Mouse (Mus musculus) bone marrow macrophage, adult 2 months (primary cell): Measurements from ENCODE around the gene Gm21974. TPM values are rescaled to one million over a fixed set of nuclear protein-coding genes. Genes with fewer than 3 reads are reported as not detected.
"Not testable (repeated sequence)": the region's sequence is repeated elsewhere in the genome, so short reads cannot be mapped to it uniquely, and the experiment has no call there.

Experiments
- H3K27ac ChIP-seq: 2 replicates; pipeline ENCODE4 v1.5.1; 2012; ENCODE audit warnings: low read depth, low read length; ENCODE audit not compliant: insufficient read depth
- H3K4me1 ChIP-seq: 2 replicates; pipeline ENCODE4 v1.6.1; 2012; ENCODE audit warnings: low read length; ENCODE audit not compliant: control insufficient read depth, insufficient read depth
- H3K4me3 ChIP-seq: 2 replicates; pipeline ENCODE4 v1.5.1; 2012; ENCODE audit warnings: mild to moderate bottlenecking, low read length, moderate library complexity; ENCODE audit not compliant: insufficient read depth
- CTCF ChIP-seq: IDR thresholded peaks from 2 replicates; pipeline ENCODE4 v1.5.1; 2012; ENCODE audit warnings: low read depth, mild to moderate bottlenecking, low read length, moderate library complexity
- POLR2A ChIP-seq: IDR thresholded peaks from 2 replicates; pipeline ENCODE4 v1.6.1; 2012; ENCODE audit warnings: mild to moderate bottlenecking, low read depth, low read length, borderline replicate concordance
- polyA plus RNA-seq: library from polyadenylated mRNA; stranded (reverse); fragments of >200 nt; gene quantifications from 2 replicates; pipeline ENCODE4 v1.2.4, GENCODE M21; 2012; ENCODE audit not compliant: missing spikeins, insufficient read depth, insufficient read length

Gene Gm21974
- polyA plus RNA-seq, 1 experiment = not detected

DNA sequence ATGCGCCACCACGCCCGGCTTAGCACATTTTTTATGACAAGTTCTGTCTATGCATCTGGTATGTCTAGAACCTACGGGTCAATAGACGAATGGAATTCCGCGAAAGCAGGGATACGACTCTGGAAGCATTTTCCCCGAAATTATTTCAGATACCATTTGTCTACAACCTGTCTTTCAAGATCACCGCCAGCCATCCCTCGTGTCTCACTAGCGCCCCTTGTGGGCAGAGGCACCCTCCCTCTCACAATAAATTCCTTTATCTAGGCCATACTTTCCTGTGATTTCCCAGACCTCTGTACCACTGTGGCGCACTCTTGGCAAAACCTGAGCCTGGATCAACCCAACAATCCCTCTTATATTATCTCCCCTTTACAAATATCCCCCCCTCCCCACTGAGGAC, 1.1 kb upstream of the Gm21974 start:
- Histone ChIP-seq H3K27ac (no peak overlapping the region), H3K4me3 (no peak overlapping the region), H3K4me1 (peaks cover 15% of the 10 kb centered on the region)
- TF ChIP-seq CTCF = peak; percentile 50
- TF ChIP-seq POLR2A = no peak

DNA sequence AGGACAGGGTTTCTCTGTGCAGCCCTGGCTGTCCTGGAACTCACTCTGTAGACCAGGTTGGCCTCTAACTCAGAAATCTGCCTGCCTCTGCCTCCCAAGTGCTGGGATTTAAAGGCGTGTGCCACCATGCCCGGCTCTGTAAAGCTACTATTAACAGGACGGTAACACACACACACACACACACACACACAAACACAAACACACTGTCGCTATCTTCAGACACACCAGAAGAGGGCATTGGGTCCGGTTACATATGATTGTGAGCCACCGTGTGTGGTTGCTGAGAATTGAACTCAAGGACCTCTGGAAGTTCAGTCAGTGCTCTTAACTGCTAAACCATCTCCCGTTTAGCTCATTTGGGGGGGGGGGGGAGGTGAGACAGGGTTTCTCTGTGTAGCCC, 637 bp upstream of the Gm21974 start:
- Histone ChIP-seq H3K4me3 (peak overlapping the region; percentile 43), H3K4me1 (peaks cover 15% of the 10 kb centered on the region)
- not testable (repeated sequence) for H3K27ac ChIP-seq

DNA sequence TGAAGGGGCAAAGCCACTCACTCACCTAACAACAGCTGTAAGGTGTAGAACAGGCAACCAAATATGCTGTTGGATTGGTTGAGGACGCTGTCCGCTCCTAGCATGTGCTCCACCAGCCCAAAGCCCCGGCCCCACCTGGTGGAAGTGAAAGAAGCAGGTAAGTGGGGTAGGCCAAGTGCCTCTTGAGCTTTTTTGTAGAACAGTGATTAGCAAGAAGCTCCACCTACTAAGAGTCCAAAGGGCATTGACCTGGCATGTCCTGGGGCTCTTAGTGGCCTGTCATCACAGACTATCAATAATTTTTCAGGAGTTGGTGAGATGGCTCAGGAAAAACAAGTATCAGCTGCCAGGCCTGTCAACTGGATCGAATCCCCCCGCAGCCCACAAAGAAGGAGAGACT, 774 bp downstream of the Gm21974 start:
- TF ChIP-seq POLR2A (no peak), CTCF (no peak)
- Histone ChIP-seq H3K4me3 (peak overlapping the region; percentile 96), H3K27ac (no peak overlapping the region), H3K4me1 (peaks cover 13% of the 10 kb centered on the region)

DNA sequence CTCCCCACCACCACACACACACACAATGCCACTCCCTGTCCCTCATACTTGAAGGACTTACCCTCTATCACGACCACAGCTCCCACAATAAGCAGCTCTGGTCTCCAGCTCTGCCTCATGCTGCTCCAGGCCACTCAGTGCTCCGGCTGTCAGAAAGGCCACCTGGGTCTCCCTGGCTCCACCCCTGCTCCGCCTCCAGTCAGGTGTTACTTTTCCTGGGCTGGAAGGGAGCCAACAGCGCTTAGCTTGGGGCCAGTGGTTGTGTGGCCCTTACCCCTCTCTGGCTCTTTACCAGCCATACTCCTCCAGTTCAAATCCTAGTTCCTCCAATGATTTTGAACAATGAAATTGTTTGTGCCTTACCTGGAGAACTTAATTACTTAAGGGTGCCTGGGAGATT, 4.5 kb downstream of the Gm21974 start, which contains the start of gene Prss53:
Prss53 (minus strand) TSS at position 173 of the 400 bp plus-strand sequence.
- no peak within 1 kb of the TSS for H3K4me3 ChIP-seq
- H3K27ac ChIP-seq = no peak within 1 kb of the TSS
- peaks cover 6% of the 10 kb centered on the region for H3K4me1 ChIP-seq
- TF ChIP-seq POLR2A = no peak
- TF ChIP-seq CTCF = no peak

DNA sequence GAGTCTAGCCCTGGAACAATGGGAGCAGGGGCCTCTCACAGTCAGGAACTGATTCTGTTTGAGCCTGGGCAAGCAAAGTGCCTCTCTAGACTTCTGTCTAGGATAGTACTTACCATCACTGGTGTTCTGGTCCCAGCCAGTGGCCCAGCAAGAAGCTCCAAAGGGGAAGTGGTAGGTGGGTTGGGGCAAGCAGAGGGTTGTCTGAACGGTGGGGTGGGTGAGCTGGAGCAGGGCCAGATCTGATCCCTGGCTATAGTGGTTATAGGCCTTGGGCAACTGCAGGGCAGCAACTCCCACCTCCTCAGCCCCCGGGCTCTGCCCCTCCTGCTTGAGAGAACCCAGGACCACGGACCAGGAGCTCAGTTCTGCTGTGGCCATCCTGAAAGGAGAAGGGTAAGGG, 6.4 kb downstream of the Gm21974 start:
- no peak overlapping the region for H3K27ac ChIP-seq
- no peaks in the 10 kb centered on the region for H3K4me1 ChIP-seq
- no peak overlapping the region for H3K4me3 ChIP-seq
- TF ChIP-seq CTCF (no peak), POLR2A (no peak)

DNA sequence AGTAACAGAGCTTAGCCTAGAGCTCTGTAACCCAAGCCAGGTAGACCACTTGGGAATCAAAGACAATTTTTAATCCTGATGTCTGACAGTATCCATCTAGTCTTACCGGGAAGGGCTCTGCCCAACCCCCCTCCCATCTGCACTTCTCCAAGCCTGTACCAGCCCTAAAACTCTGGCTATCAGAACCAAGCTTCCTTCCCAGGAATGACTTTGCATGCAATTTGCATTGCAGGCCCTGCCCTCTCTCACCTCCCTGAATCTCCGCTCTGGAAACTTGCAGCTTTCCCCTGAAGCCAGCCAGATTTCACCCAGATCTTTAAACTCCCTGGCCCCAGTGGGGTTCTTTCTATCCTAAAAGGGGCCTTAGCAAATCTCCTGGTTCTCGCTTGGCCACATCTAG, 7.5 kb downstream of the Gm21974 start:
- Histone ChIP-seq H3K27ac (no peak overlapping the region), H3K4me1 (no peaks in the 10 kb centered on the region), H3K4me3 (no peak overlapping the region)
- TF ChIP-seq CTCF = no peak

DNA sequence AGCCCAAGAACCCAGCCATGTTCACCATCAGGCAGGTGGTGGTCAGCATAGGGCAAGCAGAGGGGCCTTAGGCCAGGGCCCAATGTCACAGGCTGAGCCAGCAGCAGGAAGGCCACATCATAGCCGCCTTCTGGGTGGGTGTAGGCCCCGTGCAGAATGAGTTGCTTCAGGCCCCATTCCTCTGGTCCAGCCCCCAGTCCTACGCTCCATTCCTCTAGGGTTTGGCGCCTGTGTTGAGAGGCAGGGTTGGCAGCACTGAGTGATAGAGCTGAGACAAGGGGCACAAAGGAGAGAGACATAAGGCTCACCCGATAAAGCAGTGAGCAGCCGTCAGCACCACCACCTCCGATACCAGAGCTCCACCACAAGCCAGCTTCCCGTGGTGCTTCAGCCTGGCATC, 8.1 kb downstream of the Gm21974 start:
- Histone ChIP-seq H3K4me3 (no peak overlapping the region), H3K4me1 (no peaks in the 10 kb centered on the region), H3K27ac (no peak overlapping the region)
- TF ChIP-seq CTCF = no peak
- no peak for TF ChIP-seq POLR2A

DNA sequence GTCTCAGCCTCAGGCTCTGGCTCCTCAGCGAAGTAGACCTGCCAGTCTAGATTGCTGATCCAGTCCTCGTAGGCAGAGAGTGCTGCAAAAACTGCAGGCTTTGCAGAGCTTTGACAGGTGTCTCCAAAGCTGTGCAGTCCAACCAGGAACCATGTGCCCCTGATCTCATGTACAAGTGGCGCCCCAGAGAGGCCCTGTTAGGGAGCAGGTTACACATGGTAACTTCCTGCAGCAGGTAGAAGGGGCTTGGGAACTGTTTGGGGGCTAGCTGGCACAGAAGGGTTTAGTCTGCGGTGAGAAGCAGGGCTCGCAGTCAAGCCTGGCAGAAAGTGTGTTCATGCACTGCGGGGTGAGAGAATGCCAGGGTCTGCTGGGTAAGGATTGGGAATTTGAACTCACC, 8.7 kb downstream of the Gm21974 start:
- no peak overlapping the region for H3K4me3 ChIP-seq
- TF ChIP-seq POLR2A = no peak
- no peak for TF ChIP-seq CTCF
- H3K27ac ChIP-seq = no peak overlapping the region
- no peaks in the 10 kb centered on the region for H3K4me1 ChIP-seq

DNA sequence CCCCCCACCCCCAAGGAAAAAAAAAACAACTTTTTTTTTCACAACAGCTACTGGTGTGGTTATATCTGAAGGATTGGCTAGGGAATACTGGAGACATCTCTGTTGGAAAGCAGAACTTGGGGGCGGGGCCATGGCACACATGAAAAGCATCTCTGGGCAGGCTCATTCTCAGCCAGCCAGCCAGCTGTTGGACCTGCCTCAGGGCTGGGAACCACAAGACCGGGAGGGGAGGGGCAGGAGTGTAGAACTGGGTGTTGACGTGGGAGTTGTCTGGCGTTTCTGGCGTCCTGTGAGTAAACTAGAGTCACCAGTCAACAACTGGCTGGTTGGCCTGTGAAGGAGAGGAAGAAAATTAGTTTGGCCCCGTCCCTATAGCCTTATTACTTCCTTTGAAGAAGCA, 9.3 kb downstream of the Gm21974 start:
- no peak for TF ChIP-seq POLR2A
- TF ChIP-seq CTCF = no peak
- H3K4me1 ChIP-seq = no peaks in the 10 kb centered on the region
- no peak overlapping the region for H3K4me3 ChIP-seq
- H3K27ac ChIP-seq = no peak overlapping the region

DNA sequence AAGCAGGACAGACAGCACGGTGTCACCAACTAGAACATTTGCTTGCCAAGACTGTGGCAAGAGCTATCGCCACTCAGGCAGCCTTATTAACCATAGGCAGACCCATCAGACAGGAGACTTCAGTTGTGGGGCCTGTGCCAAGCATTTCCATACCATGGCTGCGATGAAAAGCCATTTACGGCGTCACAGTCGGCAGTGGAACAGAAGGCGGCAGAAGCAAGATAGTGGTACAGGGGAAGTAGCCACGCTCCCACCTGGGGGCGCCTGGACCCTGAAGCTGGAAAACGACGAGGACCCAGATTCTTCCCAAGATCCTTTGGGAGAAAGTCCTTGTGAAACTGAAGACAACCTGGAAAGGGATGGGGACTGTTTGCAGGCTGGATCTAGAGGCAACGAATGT, 14.8 kb downstream of the Gm21974 start:
- Histone ChIP-seq H3K27ac (no peak overlapping the region), H3K4me1 (peaks cover 3% of the 10 kb centered on the region; the same call in 1 of the 2 replicates), H3K4me3 (no peak overlapping the region)
- TF ChIP-seq POLR2A (no peak), CTCF (no peak)

DNA sequence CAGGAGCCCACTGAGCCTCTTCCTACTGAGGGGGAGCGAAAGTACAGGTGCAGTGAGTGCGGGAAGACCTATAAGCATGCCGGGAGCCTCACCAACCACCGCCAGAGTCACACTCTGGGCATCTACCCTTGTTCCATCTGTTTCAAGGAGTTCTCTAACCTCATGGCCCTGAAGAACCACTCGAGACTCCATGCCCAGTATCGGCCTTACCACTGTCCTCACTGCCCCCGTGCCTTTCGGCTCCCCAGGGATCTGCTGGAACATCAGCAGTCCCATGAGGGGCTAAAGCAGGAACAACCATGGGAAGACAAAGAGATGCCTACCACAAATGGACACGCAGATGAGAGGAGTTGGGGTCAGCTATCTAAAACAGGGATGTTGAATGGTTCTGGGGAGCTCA, 16.0 kb downstream of the Gm21974 start:
- H3K27ac ChIP-seq = no peak overlapping the region
- peaks cover 7% of the 10 kb centered on the region for H3K4me1 ChIP-seq
- H3K4me3 ChIP-seq = no peak overlapping the region
- TF ChIP-seq CTCF (no peak), POLR2A (no peak)
